Mouse (Mus musculus): ENCODE measurements around the gene Dennd1b. TPM values are rescaled to one million over a fixed set of nuclear protein-coding genes. Genes with fewer than 3 reads are reported as not detected.

The Dennd1b gene
- total RNA-seq (2014; fragmentation: Nextera tagmentation) (33.4 and 35.0 TPM in 2 replicates), total RNA-seq (2017) (19.0 and 22.0 TPM in 2 replicates)

DNA sequence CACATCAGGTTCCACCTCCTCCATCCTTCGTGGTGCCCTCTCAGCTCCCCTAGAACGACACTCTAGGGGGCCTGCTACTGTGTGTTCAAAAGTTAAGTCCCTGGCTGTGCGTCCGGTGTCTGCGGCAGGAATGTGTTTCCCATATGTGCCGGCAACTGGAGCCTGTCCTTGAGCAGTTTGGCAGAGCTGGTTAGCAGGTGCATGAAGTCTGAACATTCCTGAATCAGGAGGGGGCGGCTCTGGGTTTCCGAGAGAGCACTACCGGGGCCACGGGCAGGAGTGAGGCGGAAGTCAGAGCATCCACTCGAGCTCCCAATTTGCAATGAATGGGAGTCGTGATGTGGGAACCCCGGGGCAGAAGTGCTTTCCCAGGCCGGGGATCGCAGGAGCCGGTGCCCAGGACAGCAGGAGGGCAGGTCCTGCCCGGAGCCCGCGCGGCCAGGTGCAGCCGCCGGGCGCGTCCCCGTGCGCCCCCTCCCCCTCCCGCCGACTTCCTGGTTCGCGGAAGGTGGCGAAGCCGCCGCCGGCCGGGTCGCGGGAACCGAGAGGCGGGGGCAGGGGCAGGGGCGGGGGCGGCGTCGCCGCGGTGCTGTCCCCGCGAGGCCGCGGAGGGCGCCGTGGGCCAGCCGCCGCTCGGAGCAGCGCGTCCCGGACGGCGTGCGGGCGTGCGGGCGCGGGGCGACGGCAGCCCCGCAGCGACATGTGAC lies at the start of gene Dennd1b:
Dennd1b (plus strand) TSS at position 275 of the 707 bp plus-strand sequence.
- peak; percentile 42 for ATAC-seq (replicated peaks; ENCODE audit: poor library complexity, severe bottlenecking)

DNA sequence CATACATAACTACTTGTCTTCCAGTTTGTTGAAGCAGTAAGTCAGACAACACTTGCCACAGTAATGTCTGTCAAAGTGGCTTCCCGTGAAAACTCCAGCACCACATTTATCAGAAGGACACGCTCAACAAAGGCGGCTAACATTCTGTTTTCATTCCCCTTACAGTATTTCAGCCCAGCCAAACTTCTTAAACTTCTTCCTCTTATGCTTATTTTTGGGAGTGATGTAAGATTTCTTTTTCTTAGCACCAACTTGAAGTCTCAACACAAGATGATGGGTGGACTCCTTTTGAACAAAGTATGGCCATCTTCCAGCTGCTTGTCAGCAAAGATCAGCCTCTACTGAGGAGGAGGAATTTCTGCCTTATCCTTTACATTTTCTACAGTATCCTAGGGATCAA lies 47.6 kb upstream of the Dennd1b start:
- no peak for ATAC-seq (replicated peaks; ENCODE audit: poor library complexity, severe bottlenecking)

DNA sequence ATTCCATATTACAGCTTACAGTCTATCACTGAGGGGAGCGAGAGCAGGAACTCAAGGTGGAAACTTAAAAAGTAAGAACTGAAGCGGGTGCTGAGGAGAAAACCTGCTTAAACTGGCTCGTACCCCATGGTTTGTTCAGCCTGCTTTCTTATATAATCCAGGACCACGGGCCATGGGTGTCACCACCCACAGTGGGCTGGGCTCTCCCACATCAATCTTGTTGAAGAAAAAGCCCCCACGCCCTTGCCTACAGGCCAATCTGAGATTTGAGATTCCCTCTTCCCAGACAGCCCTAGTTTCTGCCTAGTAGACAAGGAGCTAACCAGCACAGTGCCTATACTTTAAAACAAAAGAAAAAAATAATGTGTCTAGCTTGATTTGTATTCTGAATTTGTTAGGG lies 43.6 kb upstream of the Dennd1b start:
- ATAC-seq (replicated peaks; ENCODE audit: poor library complexity, severe bottlenecking), result no peak

DNA sequence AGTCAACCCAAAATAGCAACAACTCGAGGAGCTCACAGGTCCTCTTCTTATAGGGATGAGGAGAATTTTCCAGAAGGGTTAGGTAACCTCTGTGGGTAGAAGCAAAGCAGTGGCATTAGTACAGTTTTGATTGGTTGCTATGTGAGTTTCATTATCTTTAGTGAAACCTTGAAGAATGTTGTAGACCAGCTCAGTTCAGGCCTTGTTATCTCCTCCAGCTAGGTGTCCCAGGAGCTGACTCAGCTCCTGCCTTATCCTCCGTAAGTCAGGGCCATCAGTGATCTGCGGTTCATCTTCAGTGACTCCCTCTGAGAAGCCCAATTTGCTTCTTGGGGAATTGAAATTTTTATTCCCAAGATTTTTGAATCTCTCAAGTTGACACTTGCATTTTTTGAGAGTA lies 43.2 kb upstream of the Dennd1b start:
- ATAC-seq (replicated peaks; ENCODE audit: poor library complexity, severe bottlenecking), result no peak

DNA sequence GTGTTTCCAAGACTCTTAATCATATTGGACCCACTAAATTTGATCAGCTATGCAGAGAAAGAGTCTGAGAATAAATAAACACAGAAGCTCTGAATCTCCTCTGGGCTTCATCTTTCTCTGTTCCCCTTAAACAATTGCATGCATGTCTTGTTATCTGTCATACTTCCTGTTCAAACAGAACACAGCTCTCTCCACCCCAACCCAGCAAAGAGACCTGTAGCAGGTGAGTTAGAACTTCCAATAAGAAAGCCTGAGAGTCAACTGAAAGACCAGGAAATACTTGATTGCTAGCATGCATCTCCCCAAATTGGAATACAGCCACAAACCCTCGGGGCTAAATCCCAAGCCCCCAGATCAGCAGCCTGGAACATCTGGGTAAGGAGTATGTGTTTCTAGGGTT lies 42.4 kb upstream of the Dennd1b start:
- ATAC-seq (replicated peaks; ENCODE audit: poor library complexity, severe bottlenecking), result no peak

DNA sequence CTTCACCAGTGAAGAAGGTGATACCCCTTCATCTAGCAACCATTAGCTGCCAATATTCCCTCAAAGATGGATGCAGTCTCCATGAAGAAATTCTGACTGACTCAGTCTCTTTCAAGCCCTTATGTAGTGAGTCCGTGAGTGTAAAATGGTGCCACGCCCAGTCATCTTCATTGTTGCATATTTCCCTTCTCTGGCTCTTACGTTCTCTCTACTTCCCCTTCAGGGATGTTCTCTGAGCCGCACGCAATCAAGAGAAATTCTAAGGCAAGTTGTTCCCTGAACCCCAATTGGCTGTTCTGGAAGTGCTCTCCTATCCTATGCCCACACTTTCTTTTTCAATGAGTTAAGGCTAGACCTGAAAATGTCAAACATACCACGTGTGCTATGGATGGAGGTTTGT lies 40.3 kb upstream of the Dennd1b start:
- peak; percentile 78 for ATAC-seq (replicated peaks; ENCODE audit: poor library complexity, severe bottlenecking)

DNA sequence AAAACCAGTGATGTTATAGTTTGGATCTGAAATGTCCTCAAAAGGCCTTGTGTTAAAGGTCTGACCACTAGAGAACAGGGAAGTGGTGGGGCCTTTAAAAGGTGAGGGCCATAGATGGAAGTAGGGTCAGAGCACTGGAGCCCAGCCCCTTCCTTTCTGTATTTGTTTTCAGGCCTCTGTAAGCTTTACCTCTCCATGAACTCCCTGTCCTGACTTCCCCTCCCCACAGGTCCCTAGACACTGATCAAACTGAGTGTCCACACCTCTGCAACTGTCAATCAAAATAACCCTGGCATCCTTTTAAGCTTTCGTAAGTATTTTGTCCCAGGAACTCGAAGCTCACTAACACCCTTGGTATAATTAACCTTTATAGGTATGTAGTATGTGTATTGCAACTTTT lies 39.0 kb upstream of the Dennd1b start:
- ATAC-seq (replicated peaks; ENCODE audit: poor library complexity, severe bottlenecking), result no peak

DNA sequence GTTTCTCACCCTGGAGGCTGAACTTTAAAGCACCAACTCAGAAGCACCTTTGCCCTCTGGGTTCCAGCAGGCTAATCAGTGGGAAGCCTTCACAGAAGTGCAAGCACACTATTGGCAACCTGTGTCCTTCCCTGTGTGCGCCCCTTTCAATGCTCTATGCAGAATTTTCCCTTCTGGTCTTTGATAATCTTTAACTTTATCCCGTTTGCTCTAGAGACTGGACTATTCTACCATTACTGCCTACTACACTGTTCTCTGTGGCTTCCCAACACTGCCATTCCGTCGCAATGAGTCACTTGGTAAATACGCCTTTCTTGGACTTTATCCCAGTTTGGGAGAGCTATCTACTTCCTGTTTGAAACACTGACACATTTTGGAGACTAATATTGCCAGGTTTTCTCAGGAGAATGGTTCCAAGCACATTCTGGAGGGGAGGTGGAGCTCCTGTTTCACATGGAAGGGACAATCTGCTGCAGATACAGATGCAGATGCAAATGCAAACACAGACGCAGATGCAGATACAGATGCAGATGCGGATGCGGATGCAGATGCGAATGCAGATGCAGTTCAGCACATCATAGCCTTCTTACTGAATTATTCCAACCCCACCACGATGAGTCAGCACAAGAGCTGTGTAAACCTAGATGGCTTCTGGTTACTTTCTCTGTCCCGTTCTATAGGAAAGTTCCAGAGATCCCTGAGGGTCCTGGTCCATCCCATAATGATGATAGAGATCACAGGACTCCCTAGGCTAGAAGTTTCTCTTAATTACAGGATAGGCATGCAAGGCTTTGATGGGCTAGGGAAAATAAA lies 34.4 kb upstream of the Dennd1b start:
- peak; percentile 26; the same call in 1 of the 2 replicates for ATAC-seq (replicated peaks; ENCODE audit: poor library complexity, severe bottlenecking)

DNA sequence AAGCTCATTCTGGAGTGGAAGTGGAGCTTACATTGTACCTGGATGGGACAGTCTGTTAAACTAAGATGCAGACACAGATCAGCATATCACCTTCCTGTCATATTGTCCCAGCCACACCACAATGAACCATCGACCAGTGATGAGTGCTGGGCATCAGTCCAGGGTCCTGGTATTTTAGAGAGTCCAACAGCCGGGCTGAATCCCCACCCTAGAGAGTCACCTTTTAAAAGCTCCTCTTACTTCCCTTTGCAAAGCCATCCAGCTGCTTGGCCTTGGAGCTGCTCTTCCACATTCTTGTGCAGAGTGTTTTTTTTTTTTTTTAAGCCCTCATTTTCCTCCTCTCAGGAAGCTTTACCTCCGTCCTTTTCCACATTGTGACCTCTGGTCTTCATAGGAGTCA lies 33.2 kb upstream of the Dennd1b start:
- peak; percentile 25; the same call in 1 of the 2 replicates for ATAC-seq (replicated peaks; ENCODE audit: poor library complexity, severe bottlenecking)

DNA sequence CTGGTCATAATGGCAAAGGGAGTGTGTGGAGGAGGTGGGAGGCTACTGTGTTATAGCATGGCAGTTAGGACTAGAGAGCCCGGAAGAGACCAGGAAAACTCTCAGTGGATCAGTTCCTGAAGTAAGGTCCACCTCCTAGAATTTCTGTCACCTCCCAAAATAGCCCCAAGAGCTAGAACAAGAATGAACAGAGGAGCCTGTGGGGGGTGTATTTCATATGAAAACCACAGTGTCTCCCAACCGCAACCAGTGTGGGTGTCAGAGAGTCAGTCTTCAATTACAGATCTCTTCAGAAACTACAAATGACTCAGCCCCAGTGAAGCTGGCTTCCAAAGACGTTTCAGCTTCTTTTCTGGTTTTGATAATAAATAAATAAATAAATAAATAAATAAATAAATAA lies 32.4 kb upstream of the Dennd1b start:
- ATAC-seq (replicated peaks; ENCODE audit: poor library complexity, severe bottlenecking), result no peak

DNA sequence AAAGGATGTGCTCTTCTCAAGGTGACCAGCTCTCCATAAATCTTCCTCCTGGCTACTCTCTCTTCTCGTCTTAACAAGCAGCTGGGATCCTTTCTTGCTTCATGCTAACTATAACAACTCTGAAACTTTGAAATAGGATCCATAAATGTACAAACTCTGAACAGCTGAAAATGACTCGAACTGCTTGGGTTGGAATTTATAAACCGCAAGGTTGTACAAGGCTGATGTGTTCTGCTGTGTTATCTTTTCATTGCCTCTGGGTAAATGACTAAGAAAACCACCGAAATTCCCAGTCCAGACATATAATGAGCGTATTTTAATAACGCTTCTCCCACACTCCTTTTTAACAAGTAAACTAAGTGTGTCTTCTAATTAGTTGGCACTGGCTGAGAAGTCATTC lies 27.1 kb upstream of the Dennd1b start:
- ATAC-seq (replicated peaks; ENCODE audit: poor library complexity, severe bottlenecking), result no peak

DNA sequence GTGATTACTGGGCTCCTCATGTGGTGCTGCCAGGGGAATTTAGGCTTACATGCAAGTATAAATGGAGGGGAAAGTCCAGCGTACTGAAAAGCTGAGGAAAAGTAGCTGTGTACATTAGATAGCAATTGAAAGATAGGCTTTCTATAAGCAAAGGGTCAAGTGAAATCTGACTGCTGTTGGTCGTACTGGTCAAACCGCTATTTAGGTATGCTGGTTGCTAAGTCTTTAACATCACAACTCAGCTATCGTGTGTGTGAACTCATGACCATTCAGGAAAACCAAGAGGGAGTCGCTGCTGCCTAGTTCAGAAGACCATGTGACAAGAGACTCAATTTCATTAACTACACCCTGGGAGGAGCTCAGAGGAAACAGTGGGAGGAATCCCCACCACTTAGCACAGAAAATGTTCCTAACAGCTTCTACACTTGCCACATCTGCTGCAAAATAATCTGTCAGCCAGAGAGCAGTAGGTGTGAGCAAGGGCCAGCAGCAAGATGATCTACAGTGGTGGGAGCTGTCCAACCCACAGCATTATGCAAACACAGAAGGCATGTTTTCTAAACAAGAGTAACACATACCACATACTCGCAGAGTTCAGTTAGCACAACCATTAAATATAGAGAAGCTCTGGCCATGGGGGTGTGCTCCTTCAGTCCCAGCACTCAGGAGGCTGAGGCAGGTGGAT lies 25.4 kb upstream of the Dennd1b start:
- ATAC-seq (replicated peaks; ENCODE audit: poor library complexity, severe bottlenecking), result no peak

DNA sequence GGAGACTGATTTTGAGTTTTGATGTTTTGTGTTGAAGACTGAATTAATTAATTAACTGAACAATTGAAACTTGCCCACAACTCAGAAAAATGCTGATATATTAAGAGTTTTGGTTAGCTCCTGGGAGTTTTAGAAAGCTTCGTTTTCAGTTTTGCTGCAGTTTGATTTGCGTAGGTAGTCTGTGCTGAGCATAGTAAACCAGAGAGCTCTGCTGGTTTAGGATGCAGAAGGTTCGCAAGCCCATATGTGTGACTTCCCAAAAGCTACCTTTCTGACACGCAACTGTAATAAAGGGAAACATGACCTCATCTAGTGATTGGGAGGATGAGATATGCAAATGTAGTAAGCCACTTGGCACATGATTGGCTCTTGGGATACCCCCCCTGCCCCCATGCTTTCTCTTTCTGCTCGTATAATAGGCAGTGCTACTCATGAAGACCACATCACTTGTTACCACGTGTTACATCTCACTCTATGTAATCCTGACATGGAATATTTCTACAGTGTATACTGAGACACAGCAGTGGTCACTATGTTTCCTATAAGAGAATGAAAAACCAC lies 23.6 kb upstream of the Dennd1b start:
- ATAC-seq (replicated peaks; ENCODE audit: poor library complexity, severe bottlenecking), result peak; percentile 80

DNA sequence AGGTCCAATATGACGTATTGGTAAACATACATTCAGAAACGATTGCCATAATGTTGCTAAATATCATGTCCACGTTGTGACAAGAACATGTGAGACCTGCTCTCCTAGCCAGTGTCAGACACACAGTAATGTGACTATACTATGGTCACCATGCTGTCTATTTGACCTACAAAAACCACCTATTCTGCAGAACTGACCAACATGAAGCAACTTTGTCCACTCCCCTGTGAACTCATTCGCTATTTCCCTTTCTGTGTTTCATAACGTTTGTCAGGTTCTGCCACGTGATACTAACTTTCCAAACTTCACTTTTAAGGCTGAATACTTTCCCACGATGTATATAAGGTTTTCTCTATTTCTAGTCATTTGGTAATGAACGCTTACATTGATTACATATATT lies 22.8 kb upstream of the Dennd1b start:
- ATAC-seq (replicated peaks; ENCODE audit: poor library complexity, severe bottlenecking), result peak; percentile 70

DNA sequence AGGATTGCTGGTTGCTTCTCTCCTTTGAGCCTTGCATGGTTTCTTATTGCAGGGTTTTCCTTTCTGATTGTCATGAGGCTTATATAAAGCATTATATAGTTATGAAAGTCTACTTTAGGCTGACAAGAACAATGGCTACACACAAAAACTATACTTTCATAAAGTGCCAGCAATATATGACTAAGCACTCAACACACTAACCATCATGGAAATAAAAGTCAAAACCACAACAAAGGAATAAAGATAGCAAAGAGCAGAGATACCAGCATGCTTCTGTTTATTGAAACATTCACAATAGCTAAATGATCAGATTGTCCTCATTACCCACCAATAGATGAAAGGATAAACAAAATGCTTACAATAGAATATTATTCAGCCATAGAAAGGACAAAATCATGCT lies 11.1 kb upstream of the Dennd1b start:
- no peak for ATAC-seq (replicated peaks; ENCODE audit: poor library complexity, severe bottlenecking)

DNA sequence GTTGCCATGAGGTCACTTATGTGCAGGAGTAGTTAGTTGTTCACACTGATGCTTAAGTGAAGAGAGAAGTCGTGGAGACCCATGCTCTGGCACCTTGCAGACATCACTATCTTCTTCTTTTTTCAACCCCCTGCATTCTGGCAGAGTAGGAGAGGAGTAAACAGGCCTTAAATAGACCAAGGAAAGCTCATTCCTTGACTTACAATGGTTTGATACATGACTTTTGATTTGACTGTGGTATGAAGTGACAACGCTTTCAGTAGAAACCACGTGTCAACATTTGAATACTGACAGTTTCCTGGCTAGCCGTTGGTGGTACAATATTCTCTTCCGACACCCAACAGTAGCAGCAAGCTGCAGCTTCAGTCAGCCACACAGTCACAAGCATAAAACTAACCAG lies 8.3 kb upstream of the Dennd1b start:
- ATAC-seq (replicated peaks; ENCODE audit: poor library complexity, severe bottlenecking), result no peak

DNA sequence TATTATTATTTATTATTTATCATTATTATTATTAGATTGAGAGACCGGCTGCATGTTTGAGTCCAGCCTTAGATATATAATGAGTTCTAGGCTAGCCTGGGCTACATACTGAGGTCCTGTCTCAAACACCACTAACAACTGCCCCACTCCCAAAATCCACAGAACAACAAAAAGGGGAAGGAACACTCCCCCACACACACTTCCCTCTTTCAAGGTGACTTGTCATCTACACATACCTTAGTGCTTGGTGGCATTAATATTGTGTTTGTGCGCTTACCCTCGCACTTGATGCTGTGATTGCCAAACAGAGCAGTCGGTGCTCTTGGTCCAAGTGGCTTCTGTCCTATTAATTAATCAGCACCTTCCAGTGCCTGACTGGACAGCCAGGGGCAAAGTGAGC lies 7.8 kb upstream of the Dennd1b start:
- peak; percentile 89 for ATAC-seq (replicated peaks; ENCODE audit: poor library complexity, severe bottlenecking)

DNA sequence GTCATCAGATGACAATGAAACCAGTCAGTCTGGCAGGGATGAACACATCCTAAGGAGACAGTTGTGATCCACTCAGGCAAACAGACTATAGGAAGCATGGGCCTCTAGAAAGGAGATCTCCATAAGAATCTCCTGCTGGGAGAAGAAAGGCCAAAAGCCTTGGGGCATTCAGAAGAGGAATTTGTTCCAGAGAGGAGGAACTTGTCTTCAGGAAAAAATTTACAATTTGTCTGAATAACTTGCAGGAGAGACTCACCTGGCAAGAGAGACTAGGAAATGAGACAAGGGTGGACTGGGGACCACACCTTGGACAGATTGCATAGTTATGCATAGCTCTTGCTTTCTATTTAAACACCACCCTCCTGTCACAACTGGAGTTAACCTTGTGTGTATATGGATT lies 6.7 kb upstream of the Dennd1b start:
- ATAC-seq (replicated peaks; ENCODE audit: poor library complexity, severe bottlenecking), result no peak

DNA sequence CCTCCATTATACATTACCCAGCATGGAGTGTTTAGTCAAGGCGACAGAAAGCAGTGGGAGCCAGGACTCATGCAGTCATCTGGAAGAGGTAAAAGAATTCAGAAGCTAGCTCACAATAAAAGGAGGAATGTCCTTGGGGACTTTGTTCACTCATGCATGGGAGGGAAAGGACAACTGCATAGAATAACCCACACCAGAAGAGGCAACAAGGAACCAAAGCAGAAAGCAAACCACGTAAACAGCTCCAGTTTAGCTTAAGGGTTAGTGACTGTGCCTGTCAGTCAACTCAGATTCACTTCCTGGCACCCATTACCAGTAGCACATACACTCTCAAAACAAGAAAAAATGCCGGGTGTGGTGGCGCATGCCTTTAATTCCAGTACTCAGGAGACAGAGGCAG lies 6.1 kb upstream of the Dennd1b start:
- 0 out of 2 replicates have a peak, but pooled peaks have one; percentile 15 for ATAC-seq (replicated peaks; ENCODE audit: poor library complexity, severe bottlenecking)

DNA sequence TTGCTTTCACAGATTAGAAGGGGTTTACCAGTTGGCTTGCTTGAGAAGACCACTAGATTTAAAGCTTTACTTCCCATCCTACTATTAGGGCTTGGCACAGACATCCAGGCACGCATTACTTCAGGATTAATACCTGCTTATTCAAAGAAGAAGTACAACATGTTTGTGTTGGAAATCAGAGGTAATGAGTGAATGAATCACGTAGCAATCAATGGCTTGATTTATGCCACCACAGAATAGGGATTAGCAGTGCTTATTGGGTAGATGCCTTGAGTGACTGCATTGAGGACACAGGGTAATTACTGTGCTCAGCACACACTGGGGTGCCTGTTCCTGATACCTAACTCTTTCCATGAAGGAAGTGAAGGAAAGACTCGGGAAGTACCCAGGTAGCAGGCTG lies 4.4 kb upstream of the Dennd1b start:
- ATAC-seq (replicated peaks; ENCODE audit: poor library complexity, severe bottlenecking), result no peak
